Mouse (Mus musculus) heart, postnatal 0 days (tissue): ENCODE measurements around the gene Bcl7c.

Experiments
- CTCF ChIP-seq: IDR thresholded peaks from 2 replicates; pipeline ENCODE4 v1.5.1; 2016; ENCODE audit warnings: antibody characterized with exemption, control low read depth, low read depth
- EP300 ChIP-seq: IDR thresholded peaks from 2 replicates; pipeline ENCODE4 v1.6.1; 2016; ENCODE audit warnings: antibody characterized with exemption, low read depth

DNA sequence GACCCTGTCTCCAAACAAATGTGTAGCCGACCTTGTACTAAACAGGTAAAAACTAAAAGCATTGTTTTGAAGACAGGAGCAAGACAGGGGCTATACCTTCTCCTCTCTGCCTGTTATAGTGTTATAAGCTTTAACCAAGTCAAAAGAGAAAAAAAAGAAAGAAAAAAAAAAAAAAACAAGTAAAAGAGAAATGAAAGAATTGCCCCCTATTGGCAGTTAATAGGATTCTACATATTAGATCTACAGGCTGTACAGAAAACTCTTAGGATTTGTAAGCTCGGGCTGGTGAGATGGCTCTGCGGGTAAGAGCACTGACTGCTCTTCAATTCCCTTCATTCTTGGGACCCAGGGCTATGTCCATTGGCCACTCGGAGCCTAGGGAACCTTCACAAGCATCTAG lies 66.5 kb downstream of the Bcl7c start:
- TF ChIP-seq CTCF (no peak), EP300 (no peak)
